Mouse (Mus musculus): ENCODE measurements around the gene Lpin1.

The Lpin1 gene

DNA sequence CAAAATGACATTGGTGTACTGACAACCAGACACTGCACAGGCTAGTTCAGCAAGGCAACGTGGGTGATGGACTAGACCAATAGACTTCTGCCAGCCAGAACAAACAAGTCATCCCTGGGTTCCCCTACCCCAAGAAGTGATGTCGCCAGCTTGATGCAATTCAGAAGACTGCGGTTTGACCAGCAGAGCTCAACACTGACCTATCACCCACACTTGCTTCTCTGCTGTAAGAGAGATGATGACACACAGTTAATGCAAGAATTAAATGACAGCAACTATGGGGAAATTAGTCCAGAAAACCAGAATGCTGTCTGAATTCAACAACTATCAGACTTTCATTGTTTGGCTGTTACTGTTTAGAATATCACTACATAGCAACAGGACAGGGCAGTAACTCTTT is 9.5 kb upstream of the Lpin1 start:
- intact Hi-C loops (cut with DNase I), result no loop called here

GRCm38 (mm10) chr12:16619453-16619852 is 8.7 kb upstream of the Lpin1 start:
- intact Hi-C loops (cut with DNase I), result no loop called here

DNA sequence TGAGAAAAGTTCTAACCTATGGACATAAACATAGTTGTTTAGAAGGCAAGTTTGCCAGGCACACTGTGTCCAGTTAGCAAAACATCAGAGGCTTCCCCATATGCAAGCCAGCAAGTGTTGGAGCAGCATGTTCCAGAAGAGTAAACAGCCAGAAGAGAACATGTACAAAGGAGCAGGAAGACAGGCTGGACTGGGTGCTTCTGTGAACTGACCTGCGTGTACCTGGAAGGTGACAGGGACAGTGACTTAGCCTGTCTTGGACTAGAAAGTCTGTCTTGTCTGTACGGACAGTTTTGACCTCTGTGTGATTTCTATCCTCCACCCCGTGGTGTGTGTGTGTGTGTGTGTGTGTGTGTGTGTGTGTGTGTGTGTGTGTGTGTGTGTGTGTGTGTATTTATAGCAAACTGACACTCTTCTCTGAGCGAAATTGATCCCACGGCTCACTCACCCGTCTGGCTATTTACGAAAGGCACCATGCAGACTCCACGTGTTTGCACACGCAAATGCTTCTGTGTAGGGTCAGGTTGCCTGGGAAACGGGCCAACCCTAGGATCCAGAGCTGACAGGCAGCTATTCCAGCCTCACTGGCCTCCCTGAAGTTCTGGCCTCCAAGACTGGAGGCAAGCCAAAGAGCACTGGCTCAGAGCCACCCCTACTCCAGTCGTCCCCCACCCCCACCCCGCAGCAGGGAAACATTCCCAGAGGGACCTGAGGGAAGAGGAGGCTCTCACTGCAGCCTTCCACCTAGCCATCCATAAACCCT is 7.9 kb upstream of the Lpin1 start:
- intact Hi-C loops (cut with DNase I), result no loop called here

DNA sequence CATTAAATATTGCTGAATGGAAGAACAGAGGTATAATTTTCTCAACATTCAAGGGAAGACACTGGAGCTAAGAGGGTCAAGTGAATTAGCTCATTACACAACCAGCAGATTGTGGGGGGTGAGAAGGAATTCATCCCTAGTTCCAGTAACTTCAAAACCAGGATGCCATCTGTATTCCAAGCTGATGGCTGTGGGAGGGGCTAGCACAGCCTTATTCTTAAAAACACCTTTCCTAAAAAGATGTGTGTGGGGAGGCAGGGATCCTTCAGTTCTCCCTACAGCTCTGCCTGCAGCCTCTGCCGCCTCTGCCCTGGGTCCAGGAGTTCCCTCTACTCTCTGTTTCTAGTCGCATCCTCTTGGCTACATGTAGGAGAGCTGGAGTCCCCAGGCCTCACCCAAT is 5.0 kb upstream of the Lpin1 start:
- intact Hi-C loops (cut with DNase I), result no loop called here

DNA sequence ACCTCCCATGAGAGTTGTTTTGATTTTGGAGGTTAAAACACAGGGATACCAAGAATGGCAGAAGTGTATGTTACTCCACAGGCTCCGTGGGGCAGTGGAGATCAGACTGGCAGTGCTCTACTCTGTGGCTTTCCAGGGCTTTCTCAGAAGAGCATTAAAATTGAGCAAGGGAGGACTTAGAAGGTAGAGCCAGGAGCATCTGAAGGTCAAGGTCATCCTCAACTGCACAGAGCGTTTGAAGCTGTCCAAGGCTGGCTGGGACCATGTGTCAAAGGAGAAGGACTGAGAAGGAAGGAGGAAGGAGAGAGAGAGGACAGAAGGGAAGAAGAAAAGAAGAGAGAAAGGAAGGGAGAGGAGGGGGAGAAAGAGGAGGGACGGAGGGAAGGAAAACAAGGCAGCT is 3.8 kb upstream of the Lpin1 start:
- intact Hi-C loops (cut with DNase I), result no loop called here

DNA sequence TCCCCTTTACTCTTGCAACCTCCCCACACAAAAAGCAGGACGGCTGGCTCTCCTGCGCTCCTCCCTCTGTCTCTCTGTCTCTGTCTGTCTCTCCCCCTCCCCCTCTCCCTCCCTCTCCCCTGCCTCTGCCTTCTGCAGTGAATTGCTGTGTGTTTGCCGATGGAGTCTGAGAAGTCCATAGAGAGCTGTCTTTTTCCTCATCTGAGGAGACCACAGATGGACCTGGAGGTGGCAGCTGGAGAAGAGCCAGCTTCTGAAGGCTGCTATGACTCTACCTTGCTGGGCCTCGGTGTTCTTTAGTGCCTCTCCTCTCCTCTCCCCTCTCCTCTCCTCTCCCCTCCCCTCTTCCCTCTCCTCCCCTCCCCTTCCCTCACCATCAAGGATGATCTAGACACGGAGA is 5.1 kb downstream of the Lpin1 start:
- intact Hi-C loops (cut with DNase I), result no loop called here

GRCm38 (mm10) chr12:16602271-16602670 is 8.5 kb downstream of the Lpin1 start:
- intact Hi-C loops (cut with DNase I), result no loop called here

DNA sequence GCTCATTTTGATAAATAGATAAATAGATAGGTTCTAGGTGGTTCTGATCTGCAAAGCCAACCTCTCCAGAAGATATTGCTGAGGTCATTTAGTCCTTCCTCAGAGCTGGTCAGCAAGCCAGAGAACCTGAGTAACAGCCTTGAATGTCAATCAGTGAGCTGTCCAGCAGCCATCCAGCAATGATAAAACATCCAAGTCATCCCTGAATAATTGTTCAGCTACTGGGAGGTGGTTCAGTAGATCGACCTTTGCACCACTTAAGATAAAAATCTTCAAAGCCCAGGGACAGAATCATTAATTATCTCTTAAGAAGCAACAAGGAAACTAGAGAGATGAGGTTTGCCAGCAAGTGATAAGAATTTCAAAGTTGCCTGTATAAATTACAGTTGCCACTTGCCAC is 10.4 kb downstream of the Lpin1 start:
- intact Hi-C loops (cut with DNase I), result no loop called here

GRCm38 (mm10) chr12:16599359-16599758 is 11.4 kb downstream of the Lpin1 start:
- intact Hi-C loops (cut with DNase I), result no loop called here

DNA sequence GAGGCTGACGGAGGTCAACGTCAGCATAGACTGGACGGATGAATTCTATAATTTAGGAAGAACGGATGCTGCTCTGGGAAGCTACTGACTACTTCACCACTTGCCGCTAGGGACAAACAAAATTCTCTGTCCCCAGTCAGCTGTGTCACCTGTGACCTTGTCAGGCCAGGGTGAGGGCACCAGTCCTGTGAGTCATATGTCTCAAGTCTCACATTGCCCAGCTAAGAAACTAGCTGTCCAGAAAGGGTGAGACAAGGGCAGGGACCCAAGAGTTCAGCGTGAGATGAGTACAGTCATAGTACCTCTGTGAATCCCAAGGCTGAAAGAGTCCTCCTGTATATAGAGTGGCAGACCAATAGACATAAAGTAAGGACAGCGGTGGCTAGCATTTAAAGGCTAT is 17.0 kb downstream of the Lpin1 start:
- intact Hi-C loops (cut with DNase I), result no loop called here

- intact Hi-C loops (cut with DNase I), result no loop called here
These were observed 17.8 kb downstream of the Lpin1 start for GRCm38 (mm10) chr12:16593014-16593413.

DNA sequence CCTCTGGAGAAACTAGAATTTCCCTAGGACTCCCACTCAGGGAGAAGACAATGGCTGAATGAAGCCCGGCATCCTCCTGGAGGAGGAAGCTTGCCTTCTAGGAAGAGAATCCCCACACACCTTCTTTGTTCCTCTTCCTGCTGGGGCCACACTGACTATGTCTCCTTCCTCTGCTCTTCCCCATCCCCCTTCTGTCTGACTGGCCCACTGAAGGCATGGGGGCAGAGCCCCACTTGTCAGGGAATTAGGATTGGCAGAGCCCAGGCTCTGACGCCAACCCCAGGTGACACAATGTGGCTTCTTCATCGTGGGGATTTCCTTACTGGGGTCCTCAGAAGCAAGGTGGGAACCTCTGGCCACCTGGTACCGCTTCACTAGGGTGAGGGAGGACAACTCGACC is 18.3 kb downstream of the Lpin1 start:
- intact Hi-C loops (cut with DNase I), result no loop called here

- intact Hi-C loops (cut with DNase I), result no loop called here
These were observed 19.1 kb downstream of the Lpin1 start for GRCm38 (mm10) chr12:16591453-16592200.

DNA sequence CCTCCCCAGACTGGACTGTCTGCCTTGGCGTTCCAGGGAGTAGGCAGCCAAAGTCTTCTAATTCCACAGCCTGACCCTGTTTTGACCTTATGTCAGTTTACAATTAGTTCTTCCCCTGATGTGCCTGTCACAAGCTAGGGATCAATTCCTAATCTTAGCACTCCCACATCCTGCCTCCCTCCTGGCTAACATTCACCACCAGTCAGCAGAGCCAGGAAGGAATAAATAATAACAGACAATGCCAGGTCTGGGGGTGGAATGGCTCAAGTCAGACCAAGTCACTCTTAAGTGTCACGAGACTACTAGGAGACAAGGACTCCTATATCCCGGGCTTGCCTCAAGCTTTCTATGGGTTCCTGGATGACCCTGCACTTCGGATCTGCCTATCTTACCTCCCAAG is 20.8 kb downstream of the Lpin1 start:
- intact Hi-C loops (cut with DNase I), result no loop called here

DNA sequence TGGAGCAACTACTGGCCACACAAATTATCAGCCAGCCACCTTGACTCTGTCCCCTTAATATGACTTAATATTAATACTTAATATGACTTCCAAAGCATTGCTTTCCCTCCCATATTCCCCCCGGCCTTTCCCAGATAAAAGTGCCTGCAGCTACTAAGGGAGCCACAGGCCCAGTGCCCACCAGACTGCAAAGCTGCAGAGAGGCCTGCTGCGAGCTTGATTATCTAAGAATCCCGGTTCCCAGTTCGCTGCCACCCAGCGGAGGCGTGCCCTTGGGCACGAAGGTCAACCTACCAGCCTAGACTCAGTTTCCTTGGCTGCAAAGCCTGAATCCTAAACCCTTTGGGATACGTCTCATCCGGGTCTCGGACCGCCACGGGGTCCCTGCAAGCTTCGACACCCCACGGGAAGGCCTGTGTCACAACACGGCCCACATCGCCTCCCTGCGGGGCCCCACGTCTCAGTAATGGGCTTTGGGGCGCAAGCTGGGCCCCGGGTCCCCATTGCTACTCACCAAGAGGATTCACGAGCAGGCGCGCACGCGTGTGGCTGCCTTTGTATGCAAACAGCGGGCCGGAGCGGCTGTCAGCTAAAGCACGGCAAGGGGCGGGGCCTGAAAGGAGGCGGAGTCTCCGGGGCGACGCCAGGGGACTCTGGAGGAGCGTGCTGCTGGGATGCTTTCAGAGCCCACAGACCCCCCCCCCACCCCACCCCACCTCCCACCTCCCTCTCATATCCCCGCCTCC is 21.4 kb downstream of the Lpin1 start:
- intact Hi-C loops (cut with DNase I), result no loop called here

DNA sequence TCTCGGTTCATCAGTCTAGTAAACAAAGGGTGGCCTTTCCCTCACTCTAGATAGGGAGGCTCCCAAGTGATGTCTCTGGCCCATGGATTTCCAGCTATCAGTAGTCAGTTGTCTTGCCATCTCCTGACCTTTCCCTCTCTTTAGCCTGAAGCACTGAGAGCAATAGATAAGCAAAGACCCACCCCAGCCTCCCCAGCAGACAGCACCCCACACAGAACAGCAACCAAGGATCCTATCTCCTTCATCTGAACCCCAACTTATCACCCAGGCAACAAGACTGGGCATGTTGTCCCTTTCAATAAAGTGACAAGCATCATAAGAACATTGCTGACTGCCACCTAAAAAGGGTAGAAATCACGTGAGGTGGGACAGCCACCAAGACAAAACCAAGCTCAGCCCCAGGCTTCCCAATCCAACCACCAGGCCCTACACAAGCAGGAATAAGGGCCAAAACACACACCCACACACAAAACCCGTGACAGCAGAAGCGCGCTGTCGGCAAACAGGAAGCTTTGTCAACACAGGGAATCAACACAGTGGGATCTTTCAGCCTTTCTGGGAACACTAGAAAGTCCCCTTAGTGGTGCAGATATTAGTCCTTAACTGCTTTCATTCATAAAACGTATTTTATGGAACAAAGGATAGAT is 22.2 kb downstream of the Lpin1 start:
- intact Hi-C loops (cut with DNase I), result no loop called here

GRCm38 (mm10) chr12:16587767-16588166 is 23.0 kb downstream of the Lpin1 start:
- intact Hi-C loops (cut with DNase I), result no loop called here

GRCm38 (mm10) chr12:16587111-16587510 is 23.7 kb downstream of the Lpin1 start:
- intact Hi-C loops (cut with DNase I), result no loop called here

- intact Hi-C loops (cut with DNase I), result no loop called here
These were observed 25.8 kb downstream of the Lpin1 start for GRCm38 (mm10) chr12:16584964-16585363.

DNA sequence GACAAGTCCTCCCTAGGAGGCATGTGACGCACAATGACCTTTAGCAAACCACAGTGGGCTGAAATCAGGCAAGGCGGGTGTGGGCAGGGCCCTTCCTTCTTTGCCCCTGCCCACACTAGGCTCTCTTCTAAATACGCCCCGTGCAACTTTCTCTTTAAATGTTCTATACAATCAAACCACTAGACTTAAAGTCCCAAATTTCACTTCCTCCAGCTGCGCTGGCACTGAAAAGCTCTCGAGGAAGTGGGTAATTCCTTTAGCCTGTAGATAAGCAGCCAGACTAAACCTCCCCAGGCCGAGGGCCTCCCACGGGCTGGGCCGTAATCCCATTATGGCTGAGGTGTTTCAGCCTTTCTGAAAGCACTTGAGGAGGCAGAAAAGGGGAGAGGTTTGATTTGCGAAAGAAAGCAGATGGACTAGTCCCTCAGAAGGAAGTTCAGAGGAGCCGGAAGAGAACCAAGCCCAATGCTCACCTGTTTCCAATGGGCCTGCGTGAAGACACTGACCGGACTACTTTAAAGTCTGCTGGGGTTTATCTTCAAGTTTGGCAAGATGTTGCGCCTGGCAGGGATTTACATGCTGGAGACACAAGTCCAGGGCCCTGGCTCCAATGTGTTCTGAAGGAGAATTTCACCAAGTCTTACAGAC is 26.6 kb downstream of the Lpin1 start:
- intact Hi-C loops (cut with DNase I), result no loop called here

GRCm38 (mm10) chr12:16583313-16583712 is 27.5 kb downstream of the Lpin1 start:
- intact Hi-C loops (cut with DNase I), result no loop called here
